23 mouse cellular contexts compared by ENCODE assay signal in genomic region chr13:105619308-105619707, GRCm38 (mm10).
DNase-seq lines count a peak whose midpoint lies in the region; ATAC-seq lines count a peak whose summit lies in the region.
"Had no signal": no experiment of that assay in that cellular context is flagged by ENCODE, and none has a peak within 500 bp of the region (broad histone marks: within the 10 kb centered on the region; RNA-seq: fewer than 3 reads in every experiment).

No protein-coding gene starts in this region.

- no peaks in the 10 kb centered on the region for H3K4me1 ChIP-seq in midbrain, embryonic 11.5 days (ENCODE audit: control insufficient read depth, insufficient read depth, low read length)
- H3K4me1 ChIP-seq in midbrain, embryonic 14.5 days (ENCODE audit: control insufficient read depth, insufficient read depth, low read length): no peaks in the 10 kb centered on the region
- H3K4me1 ChIP-seq in embryonic facial prominence, embryonic 13.5 days: peaks cover 5% of the 10 kb centered on the region; the same call in 1 of the 2 replicates
- no peaks in the 10 kb centered on the region for H3K4me1 ChIP-seq in kidney, embryonic 15.5 days
- H3K4me1 ChIP-seq: embryonic facial prominence, embryonic 15.5 days; forebrain, embryonic 10.5 days; forebrain, embryonic 12.5 days had no signal

- no peak overlapping the region for H3K4me3 ChIP-seq in midbrain, embryonic 11.5 days (ENCODE audit: low read depth, low read length)
- H3K4me3 ChIP-seq in midbrain, embryonic 14.5 days (replicated peaks; ENCODE audit: low read depth, low read length): no peak overlapping the region
- no peak overlapping the region for H3K4me3 ChIP-seq in embryonic facial prominence, embryonic 13.5 days
- H3K4me3 ChIP-seq in kidney, embryonic 15.5 days (replicated peaks): no peak overlapping the region
- H3K4me3 ChIP-seq: embryonic facial prominence, embryonic 15.5 days; erythroblast, embryonic 14.5 days; forebrain, embryonic 10.5 days; forebrain, embryonic 12.5 days had no signal

- no peaks in the 10 kb centered on the region for H3K36me3 ChIP-seq in midbrain, embryonic 11.5 days (ENCODE audit: control insufficient read depth, insufficient read depth, low read length)
- no peaks in the 10 kb centered on the region for H3K36me3 ChIP-seq in midbrain, embryonic 14.5 days (ENCODE audit: control insufficient read depth, insufficient read depth, low read length)
- H3K36me3 ChIP-seq in embryonic facial prominence, embryonic 13.5 days: no peaks in the 10 kb centered on the region
- H3K36me3 ChIP-seq in kidney, embryonic 15.5 days: no peaks in the 10 kb centered on the region
- H3K36me3 ChIP-seq: embryonic facial prominence, embryonic 15.5 days; forebrain, embryonic 10.5 days; forebrain, embryonic 12.5 days had no signal

- H3K4me2 ChIP-seq in midbrain, embryonic 11.5 days: no peak overlapping the region
- H3K4me2 ChIP-seq in midbrain, embryonic 14.5 days (ENCODE audit: low read length): no peak overlapping the region
- H3K4me2 ChIP-seq in embryonic facial prominence, embryonic 13.5 days: no peak overlapping the region
- H3K4me2 ChIP-seq in kidney, embryonic 15.5 days: no peak overlapping the region
- H3K4me2 ChIP-seq: embryonic facial prominence, embryonic 15.5 days; forebrain, embryonic 12.5 days had no signal

- DNase-seq in heart, adult 11 months: peak; percentile 55
- DNase-seq in heart, adult 18-20 months: no peak
- peak; percentile 68 for DNase-seq in midbrain, embryonic 11.5 days (ENCODE audit: low spot score, missing footprints)
- no peak for DNase-seq in midbrain, embryonic 14.5 days
- peak; percentile 3 for DNase-seq in forelimb bud, embryonic 11.5 days (ENCODE audit: low read depth, low spot score)
- no peak for DNase-seq in thymus, postnatal 36 days
- DNase-seq: adrenal gland, adult 2 months; adrenal gland, postnatal 10 days; adrenal gland, postnatal 25 days; cerebellum, adult 11-12 months; cerebellum, adult 2 months; cerebellum, adult 9-10 months; cerebellum, postnatal 10 days; cerebellum, postnatal 25 days; embryo, embryonic 11 days had no signal

- H3K27me3 ChIP-seq in midbrain, embryonic 11.5 days (ENCODE audit: control insufficient read depth, insufficient read depth, low read length): no peaks in the 10 kb centered on the region
- H3K27me3 ChIP-seq in midbrain, embryonic 14.5 days (ENCODE audit: control insufficient read depth, insufficient read depth, low read length): no peaks in the 10 kb centered on the region
- no peaks in the 10 kb centered on the region for H3K27me3 ChIP-seq in embryonic facial prominence, embryonic 13.5 days
- H3K27me3 ChIP-seq in kidney, embryonic 15.5 days: no peaks in the 10 kb centered on the region
- H3K27me3 ChIP-seq: embryonic facial prominence, embryonic 15.5 days; forebrain, embryonic 12.5 days had no signal

- H3K9me3 ChIP-seq in midbrain, embryonic 11.5 days (ENCODE audit: control insufficient read depth, low read length): no peaks in the 10 kb centered on the region
- no peaks in the 10 kb centered on the region for H3K9me3 ChIP-seq in midbrain, embryonic 14.5 days (ENCODE audit: control insufficient read depth, low read length)
- no peaks in the 10 kb centered on the region for H3K9me3 ChIP-seq in embryonic facial prominence, embryonic 13.5 days
- H3K9me3 ChIP-seq in kidney, embryonic 15.5 days (replicated peaks): no peaks in the 10 kb centered on the region
- H3K9me3 ChIP-seq: embryonic facial prominence, embryonic 15.5 days; forebrain, embryonic 10.5 days; forebrain, embryonic 12.5 days had no signal

- no peak overlapping the region for H3K27ac ChIP-seq in midbrain, embryonic 11.5 days (ENCODE audit: low read depth, low read length)
- H3K27ac ChIP-seq in midbrain, embryonic 14.5 days (replicated peaks; ENCODE audit: low read depth, low read length): no peak overlapping the region
- peak overlapping the region; percentile 45; the same call in 1 of the 2 replicates for H3K27ac ChIP-seq in embryonic facial prominence, embryonic 13.5 days
- no peak overlapping the region for H3K27ac ChIP-seq in kidney, embryonic 15.5 days
- H3K27ac ChIP-seq: embryonic facial prominence, embryonic 15.5 days; forebrain, embryonic 10.5 days; forebrain, embryonic 12.5 days had no signal

- no peak for ATAC-seq in midbrain, embryonic 11.5 days (ENCODE audit: low FRiP score)
- no peak for ATAC-seq in midbrain, embryonic 14.5 days (ENCODE audit: low FRiP score, low TSS enrichment)
- no peak for ATAC-seq in embryonic facial prominence, embryonic 13.5 days (ENCODE audit: insufficient number of reproducible peaks, insufficient read depth, low FRiP score, low TSS enrichment, low read depth)
- ATAC-seq in kidney, embryonic 15.5 days (replicated peaks; ENCODE audit: low FRiP score): no peak
- ATAC-seq: forebrain, embryonic 14.5 days; forebrain, embryonic 16.5 days had no signal

- H3K9ac ChIP-seq in midbrain, embryonic 11.5 days (ENCODE audit: low read length): no peak overlapping the region
- no peak overlapping the region for H3K9ac ChIP-seq in midbrain, embryonic 14.5 days (replicated peaks; ENCODE audit: low read length)
- H3K9ac ChIP-seq in embryonic facial prominence, embryonic 13.5 days: no peak overlapping the region
- no peak overlapping the region for H3K9ac ChIP-seq in kidney, embryonic 15.5 days
- H3K9ac ChIP-seq: embryonic facial prominence, embryonic 15.5 days; forebrain, embryonic 12.5 days had no signal

- WGBS in midbrain, embryonic 11.5 days: 33% methylated on average over 1 of the region's 1 CpGs
- WGBS in midbrain, embryonic 14.5 days: 25% methylated on average over 1 of the region's 1 CpGs
- WGBS in embryonic facial prominence, embryonic 13.5 days: 31% methylated on average over 1 of the region's 1 CpGs
- WGBS in kidney, embryonic 15.5 days: 67% methylated on average over 1 of the region's 1 CpGs

Comparison
In these comparisons a context has a peak if more than half of its experiments do, and no peak if none do; other contexts are left out.
1. DNase-seq: peak in heart, adult 11 months (single experiment), midbrain, embryonic 11.5 days (single experiment) and forelimb bud, embryonic 11.5 days (single experiment); none in heart, adult 18-20 months (0 of 2), midbrain, embryonic 14.5 days (single experiment) and thymus, postnatal 36 days (0 of 2).